Mouse (Mus musculus) megakaryocyte, embryonic 14.5 days (primary cell): ENCODE measurements around the gene Ccdc85b.

Experiments used
- FLI1 ChIP-seq: IDR thresholded peaks from 2 replicates; pipeline ENCODE4 v1.6.1; 2012; ENCODE audit warnings: low read length, inconsistent platforms, mixed read lengths
- GATA1 ChIP-seq: IDR thresholded peaks from 3 replicates; pipeline ENCODE4 v1.6.1; 2012; ENCODE audit warnings: mixed read lengths, low read length, inconsistent platforms, borderline replicate concordance

GRCm38 (mm10) chr19:5456922-5457745, 560 bp downstream of the Ccdc85b start:
- TF ChIP-seq FLI1 (no peak), GATA1 (no peak)
